Mouse (Mus musculus) liver, embryonic 14.5 days (tissue): ENCODE measurements around the gene Itgb1bp2.

Experiments used
- CTCF ChIP-seq: IDR thresholded peaks from 2 replicates; pipeline ENCODE4 v1.5.1; 2016; ENCODE audit warnings: antibody characterized with exemption, low read depth, control low read depth
- EP300 ChIP-seq: IDR thresholded peaks from 2 replicates; pipeline ENCODE4 v1.6.1; 2016; ENCODE audit warnings: antibody characterized with exemption, low read depth

GRCm38 (mm10) chrX:101429142-101429949 is 19.5 kb upstream of the Itgb1bp2 start, which contains the start of gene Nono:
- peak; percentile 48 for TF ChIP-seq CTCF
- no peak for TF ChIP-seq EP300
